Mouse (Mus musculus): Measurements from ENCODE around the gene Col26a1.

Gene Col26a1

DNA sequence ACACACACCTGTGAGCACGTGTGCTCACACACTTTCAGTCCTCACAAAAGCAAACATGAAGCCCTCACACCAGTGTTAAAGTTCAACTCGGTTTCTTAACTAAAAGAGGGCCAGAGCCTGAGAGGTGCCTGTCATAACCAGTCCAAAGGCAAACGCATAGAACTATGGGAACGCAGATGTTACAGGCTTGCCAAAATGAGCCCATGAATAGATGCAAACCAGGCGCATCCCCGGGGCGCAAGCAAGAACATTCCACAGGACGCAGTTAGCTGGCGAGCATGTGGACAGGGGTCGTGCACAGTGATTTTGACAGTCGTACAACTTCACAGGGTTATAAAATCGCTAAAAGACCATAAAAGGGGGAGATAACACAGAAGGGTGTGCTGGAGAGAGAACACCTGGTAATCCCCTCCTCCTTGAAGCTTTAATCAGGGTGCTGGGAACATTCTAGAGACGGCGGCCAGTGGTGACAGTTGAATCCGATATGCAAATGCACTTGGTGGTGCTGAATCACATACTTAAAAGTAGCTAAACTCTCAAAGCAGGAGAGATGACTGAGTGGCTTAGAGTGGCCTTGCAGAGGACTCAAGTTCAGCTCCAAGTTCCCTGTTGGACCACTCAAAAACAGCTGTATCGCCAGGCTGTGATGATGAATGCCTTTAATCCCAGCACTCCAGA, 76.5 kb downstream of the Col26a1 start:
- DNase-seq (ENCODE audit: low spot score): no peak

DNA sequence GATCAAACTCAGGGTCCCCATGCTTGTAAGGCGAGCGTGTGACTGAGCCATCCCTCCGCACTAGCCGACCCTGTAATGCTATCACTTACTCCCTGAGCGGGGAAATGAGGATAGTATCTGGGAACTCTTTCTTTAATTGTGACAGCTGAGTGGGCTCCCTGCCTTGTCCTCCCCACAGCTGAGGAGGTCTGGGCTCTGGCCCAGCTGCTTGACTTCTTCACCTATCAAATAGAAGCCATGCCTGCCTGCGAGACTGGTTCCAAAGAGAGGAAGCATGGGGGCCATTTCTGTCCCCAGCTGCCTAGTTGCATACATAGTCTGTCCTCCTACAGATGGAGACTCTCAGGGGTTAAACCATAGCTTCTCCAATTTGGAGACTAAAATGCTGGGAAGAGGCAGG, 78.0 kb downstream of the Col26a1 start:
- DNase-seq (ENCODE audit: low spot score): no peak

DNA sequence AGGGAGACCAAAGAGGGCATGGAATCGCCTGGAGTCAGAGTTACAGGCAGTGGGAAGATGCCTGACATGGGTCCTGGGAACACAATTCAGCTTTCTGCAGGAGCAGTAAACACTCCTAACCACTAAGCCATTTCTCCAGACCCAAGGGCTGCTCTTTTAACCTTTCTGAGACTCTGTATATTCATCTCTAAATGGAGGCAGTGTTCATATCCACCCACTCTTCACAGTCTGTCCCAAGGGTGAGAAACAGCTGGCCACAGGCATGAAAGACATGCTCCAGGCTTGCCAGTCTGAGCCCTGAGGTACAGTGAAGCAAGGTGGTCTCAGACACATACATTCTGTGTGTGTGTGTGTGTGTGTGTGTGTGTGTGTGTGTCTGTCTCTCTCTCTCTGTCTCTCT, 78.8 kb downstream of the Col26a1 start:
- DNase-seq (ENCODE audit: low spot score): no peak

DNA sequence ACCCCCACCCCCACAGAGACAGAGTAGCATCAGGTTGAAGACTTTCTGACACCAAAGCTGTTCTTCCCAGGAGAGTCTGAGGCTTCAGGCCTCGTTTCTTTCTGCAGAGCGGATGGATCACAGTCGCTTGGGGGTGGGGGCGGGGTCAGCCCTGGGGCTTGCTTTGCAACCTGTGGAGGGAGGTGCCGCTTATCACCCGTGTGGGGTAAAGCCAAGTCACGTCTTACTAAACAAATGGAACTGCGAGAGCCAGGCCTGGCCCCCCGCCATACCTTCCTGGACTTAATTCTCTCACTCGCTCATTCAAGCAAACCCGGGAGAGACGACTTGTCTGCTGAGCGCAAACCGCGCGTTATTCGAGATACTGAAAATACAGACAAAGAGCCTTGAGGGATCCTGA, 80.3 kb downstream of the Col26a1 start:
- DNase-seq (ENCODE audit: low spot score): no peak

DNA sequence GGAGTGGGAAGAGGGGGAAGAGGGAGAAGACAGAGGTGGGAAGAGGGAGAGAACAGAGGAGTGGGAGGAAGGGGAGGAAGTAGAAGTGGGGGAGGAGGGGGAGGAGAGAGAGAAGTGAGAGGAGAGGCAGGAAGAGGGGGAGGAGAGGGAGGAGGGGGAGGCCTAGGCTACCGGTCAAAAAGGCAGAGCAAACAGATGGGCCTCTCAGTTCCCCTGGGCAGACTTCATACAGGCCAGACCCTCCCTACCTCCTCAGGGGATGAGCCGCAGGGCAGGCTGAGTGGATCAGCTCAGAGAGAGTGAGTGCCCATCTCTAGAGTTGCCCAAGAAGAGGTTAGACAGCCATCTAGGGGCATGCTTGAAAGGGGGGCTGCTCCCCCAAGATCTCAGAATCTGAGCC, 86.1 kb downstream of the Col26a1 start:
- no peak for DNase-seq (ENCODE audit: low spot score)

DNA sequence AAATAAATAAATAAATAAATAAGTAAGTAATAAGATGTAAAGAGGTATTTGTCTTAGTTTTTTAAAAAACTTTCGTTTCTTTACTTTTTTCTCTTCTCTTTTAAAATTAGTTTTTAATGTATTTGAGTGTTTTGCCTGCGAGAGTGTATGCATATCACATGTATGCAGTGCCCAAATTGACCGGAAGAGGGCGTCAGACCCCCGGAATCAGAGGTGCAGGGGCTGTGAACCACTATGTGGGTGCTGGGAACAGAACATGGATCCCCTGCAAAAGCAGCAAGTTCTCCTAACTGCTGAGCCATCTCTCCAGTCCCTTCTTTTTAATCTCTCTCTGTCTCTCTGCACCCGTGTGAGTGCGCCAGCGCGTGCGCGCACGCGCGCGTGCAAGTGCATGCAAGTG, 89.2 kb downstream of the Col26a1 start:
- DNase-seq (ENCODE audit: low spot score): no peak

- DNase-seq (ENCODE audit: low spot score): no peak
Observed at GRCm38 (mm10) chr5:136792541-136792940, 90.5 kb downstream of the Col26a1 start.

DNA sequence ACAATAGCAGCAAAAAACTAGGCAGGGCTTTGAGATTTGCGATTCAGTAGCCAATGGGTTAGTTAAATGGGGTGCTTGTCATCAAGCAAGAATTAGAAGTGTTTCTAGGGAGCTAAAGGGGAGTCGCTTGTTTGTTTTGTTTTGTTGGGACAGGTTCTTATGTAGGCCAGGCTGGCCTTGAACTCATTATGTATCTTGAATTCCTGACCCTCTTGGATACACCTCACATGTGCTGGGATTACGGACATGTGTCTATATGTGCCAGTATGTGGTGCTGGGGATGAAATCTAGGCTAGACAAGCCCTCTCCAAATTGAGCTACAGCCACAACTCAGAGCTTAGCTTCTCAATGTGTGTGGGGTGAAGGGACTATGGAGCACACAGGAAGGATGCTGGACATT, 91.8 kb downstream of the Col26a1 start:
- DNase-seq (ENCODE audit: low spot score): no peak

GRCm38 (mm10) chr5:136790570-136791196, 92.3 kb downstream of the Col26a1 start:
- DNase-seq (ENCODE audit: low spot score): peak; percentile 52

- DNase-seq (ENCODE audit: low spot score): no peak
Observed at GRCm38 (mm10) chr5:136784531-136784930, 98.5 kb downstream of the Col26a1 start.

GRCm38 (mm10) chr5:136782600-136782999, 100.4 kb downstream of the Col26a1 start:
- no peak for DNase-seq (ENCODE audit: low spot score)

GRCm38 (mm10) chr5:136780465-136780864, 102.5 kb downstream of the Col26a1 start:
- no peak for DNase-seq (ENCODE audit: low spot score)

- no peak for DNase-seq (ENCODE audit: low spot score)
Observed at GRCm38 (mm10) chr5:136779946-136780345, 103.1 kb downstream of the Col26a1 start.

DNA sequence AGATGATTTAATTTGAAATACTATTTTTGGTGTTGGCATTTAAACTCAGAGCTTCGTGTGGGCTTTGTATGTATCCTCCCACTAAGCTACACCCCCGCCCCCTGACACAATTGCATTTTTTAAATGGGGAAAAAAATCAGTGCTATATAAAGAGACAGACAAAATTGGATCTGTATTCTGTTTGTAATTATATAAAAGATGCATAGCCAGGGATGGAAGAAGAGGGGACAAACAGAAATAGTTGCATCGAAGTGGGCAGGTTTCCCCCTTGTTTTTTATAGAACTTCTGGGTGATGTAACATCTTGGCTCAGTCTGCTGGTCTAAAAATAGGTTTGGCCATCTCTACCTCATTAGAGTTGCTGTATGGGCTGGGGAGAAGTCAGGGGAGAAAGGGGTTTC, 107.5 kb downstream of the Col26a1 start:
- no peak for DNase-seq (ENCODE audit: low spot score)

DNA sequence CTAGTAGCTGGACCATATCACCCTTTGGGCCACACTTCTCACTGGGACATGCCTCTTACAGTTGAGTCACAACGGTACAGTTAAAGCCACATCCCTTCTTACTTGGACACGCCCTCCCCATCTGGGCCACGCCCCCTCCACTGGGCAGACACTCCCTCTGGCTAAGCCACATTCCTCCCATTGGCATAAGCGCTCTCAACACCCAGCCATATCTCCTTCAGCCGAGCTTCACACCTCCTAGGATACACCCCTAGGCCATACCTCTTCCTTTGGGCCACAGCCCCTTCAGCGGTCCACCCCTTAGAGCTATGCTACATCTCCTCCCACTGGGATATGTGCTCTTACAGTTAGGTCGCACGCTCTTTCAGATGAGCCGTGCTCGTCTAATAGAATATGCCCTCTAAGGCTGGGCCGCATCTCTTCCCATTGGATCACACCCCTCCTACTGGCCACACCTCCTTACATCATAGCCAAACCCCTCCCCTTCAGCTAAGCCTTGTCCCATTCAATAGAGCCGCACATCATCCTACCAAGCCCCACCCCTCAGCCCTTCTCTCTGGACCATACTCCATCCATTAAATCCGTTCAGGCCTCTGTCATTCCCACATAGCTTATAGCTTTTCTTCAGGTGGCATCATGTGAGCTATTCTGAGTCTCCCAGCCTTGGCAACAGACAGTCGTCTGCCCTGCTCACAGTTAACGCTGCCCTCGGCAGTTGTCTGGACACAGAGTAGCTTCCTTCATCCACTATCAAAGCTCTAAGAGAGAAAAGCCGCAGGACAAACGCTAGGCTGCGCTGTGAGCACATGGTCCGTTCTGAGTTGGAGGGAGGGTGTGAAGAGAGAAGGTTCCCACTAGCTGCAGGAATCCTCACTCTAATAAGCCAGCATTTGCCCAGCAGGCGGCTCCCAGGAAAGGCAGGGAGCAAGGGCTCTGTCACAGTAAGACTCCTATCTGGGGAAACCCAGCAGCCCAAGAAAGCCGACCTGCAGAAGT, 109.7 kb downstream of the Col26a1 start:
- DNase-seq (ENCODE audit: low spot score): no peak

DNA sequence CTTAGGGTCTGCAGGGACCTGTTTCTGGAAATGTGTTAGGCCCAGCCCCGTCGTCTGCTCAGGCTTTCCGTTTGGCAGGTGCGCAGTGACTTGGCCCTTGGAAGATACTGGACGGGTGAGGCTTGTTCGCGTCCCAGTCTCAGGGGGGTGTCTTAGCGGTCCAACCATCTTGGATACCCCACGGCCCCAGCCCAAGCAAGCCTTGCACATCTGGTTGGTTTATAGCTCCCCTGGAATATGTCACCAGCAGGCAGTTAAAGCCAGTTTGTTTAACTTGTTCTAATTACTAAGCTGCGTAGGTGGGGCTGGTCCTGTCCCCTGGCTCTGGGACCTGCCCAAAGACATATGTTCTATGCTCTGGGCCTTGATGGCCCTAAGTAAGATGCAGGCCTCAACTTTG, 111.9 kb downstream of the Col26a1 start:
- no peak for DNase-seq (ENCODE audit: low spot score)

DNA sequence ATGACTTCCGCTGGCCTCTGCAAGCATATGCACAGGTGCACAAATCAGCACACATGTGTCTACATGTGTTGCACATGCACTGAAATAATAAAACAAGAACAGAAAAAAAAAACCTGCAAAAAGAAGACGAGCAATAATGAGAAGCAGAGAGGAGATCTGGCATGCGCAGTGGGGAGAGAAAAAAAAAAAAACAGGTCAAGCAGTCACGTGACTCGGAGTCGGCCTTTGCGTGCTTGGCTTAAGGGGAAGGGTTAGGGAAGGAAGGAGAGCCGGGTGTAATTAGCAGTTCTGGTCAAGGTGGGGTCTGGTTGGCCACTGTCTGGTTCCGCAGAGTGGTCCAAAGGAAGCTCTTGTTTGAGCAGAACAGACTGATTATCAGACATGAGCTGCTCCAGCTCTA, 115.7 kb downstream of the Col26a1 start:
- no peak for DNase-seq (ENCODE audit: low spot score)

DNA sequence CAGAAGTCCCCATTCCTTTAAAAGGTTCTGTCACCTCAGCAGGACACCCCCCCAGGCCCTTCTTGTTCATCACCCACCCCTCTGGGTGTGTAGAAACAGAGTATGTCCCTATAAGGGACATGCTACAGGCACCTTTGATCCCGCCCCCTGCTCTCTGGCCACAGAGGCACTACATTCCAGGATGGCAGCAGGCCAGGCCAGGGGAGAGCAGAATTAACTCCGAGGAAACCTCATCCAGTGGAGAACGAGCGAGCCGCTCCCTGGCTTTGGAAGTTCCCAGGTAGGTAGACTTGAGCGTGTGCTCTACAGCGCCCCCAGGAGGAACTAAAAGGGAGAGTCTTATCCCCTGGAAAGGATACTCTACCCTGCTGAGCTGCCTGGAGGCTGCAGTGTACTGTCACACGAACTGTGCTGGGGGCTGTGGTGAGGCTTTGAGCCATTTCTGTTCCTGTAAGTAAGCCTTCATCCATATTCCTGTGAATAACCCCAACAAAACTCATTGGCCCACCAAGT, 118.8 kb downstream of the Col26a1 start:
- DNase-seq (ENCODE audit: low spot score): no peak

GRCm38 (mm10) chr5:136760345-136760744, 122.7 kb downstream of the Col26a1 start:
- DNase-seq (ENCODE audit: low spot score): no peak

DNA sequence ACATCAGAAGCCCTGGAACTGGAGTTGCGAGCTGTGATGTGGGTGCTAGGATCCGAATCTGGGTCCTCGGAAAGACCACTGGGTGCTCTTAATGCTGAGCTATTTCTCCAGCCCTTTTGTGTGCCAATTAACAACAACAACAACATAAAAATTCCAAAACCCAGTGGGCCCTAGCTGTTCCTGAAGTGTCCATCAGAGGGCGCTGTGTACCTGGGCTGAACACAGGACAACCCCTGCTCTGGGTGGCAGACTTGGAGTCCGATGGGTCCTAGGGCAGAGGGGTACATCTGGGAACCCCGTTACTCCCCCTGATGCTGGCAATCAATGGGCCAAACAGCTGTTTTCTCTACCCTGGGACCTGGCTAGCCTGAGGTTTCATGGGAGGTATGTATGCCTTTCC, 123.2 kb downstream of the Col26a1 start:
- DNase-seq (ENCODE audit: low spot score): no peak

DNA sequence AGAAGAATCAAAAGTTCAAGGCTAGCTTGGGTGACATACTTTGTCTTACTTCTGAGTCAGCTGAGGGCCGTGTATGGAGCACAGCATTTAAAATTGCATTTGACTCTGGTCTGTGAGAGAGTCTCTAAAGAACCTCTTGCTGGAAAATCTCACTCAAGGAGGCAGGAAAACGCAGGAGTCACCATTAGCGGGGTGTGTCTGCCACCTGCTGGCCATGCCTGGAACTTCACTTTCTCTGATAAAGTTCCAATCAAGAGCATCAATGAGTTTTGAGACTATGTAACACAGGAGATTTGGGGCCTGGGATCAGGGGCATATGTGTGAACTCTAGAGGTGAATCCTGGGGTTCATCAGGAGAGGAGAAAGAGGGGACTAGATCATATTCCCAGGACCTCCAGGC, 127.3 kb downstream of the Col26a1 start:
- DNase-seq (ENCODE audit: low spot score): no peak

GRCm38 (mm10) chr5:136754053-136754591, 128.9 kb downstream of the Col26a1 start:
- no peak for DNase-seq (ENCODE audit: low spot score)

Data from urinary bladder, postnatal 10 days (tissue).